Mouse (Mus musculus) bone marrow macrophage, adult 2 months (primary cell): ENCODE data around the gene St13.

Experiments used
- CTCF ChIP-seq: IDR thresholded peaks from 2 replicates; pipeline ENCODE4 v1.5.1; 2012; ENCODE audit warnings: low read depth, mild to moderate bottlenecking, low read length, moderate library complexity
- POLR2A ChIP-seq: IDR thresholded peaks from 2 replicates; pipeline ENCODE4 v1.6.1; 2012; ENCODE audit warnings: mild to moderate bottlenecking, low read depth, low read length, borderline replicate concordance

DNA sequence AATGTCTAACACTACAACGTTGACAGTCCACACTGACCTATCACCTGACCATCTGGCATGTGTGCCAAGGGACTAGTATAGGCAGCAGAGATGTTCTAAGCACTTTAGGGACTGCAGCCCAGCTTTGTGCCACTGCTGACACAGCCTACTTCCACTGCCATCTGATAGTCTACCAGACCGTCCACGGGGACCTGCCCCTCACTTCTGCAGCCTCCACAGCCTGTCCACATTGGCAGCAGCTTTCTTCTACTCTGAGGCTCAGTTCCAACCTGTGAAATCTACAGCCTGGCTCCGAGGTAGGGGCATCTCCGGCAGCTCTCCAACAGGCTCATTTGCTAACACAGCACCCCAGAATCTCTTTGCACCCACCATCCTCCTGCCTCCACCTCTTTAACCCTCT, 63.4 kb downstream of the St13 start:
- no peak for TF ChIP-seq POLR2A
- TF ChIP-seq CTCF = no peak
